Mouse (Mus musculus): ENCODE results near the gene Neurl3.

- no peak for TF ChIP-seq CTCF (IDR thresholded peaks at IDR 0.05; ENCODE audit: control insufficient read depth, insufficient read depth, insufficient replicate concordance, low read depth, low read length)
- TF ChIP-seq POLR2A (IDR thresholded peaks at IDR 0.05; ENCODE audit: control insufficient read depth, low read depth, low read length), result no peak
These were observed 8.2 kb downstream of the Neurl3 start for GRCm38 (mm10) chr1:36266293-36266692.

Data from testis, adult 2 months (tissue).